Mouse (Mus musculus) lung, adult 2 months (tissue): ENCODE measurements around the gene Vma21-ps.

ENCODE experiments used
- CTCF ChIP-seq: fragments of 200-500 bp; IDR thresholded peaks from 2 replicates; pipeline ENCODE4 v1.5.1; 2011; ENCODE audit warnings: mild to moderate bottlenecking, low read length, control low read depth; ENCODE audit not compliant: insufficient read depth
- POLR2A ChIP-seq: fragments of 200-500 bp; IDR thresholded peaks from 2 replicates; pipeline ENCODE4 v1.6.1; 2011; ENCODE audit warnings: low read depth, mild to moderate bottlenecking, control low read depth, low read length, borderline replicate concordance; ENCODE audit errors: extremely low read depth

- no peak for TF ChIP-seq CTCF
- no peak for TF ChIP-seq POLR2A
Measured at GRCm38 (mm10) chr4:52519301-52519700, 22.3 kb upstream of the Vma21-ps start.
